Mouse (Mus musculus): ENCODE results near the gene Bcas2.

Bcas2 gene

GRCm38 (mm10) chr3:103171505-103172267 lies at the start of gene Bcas2:
TSS of gene Bcas2 (plus strand) at chr3:103171655.
- peak; percentile 95 to 99 for DNase-seq (ENCODE audit: low spot score in 2 of 2)

DNA sequence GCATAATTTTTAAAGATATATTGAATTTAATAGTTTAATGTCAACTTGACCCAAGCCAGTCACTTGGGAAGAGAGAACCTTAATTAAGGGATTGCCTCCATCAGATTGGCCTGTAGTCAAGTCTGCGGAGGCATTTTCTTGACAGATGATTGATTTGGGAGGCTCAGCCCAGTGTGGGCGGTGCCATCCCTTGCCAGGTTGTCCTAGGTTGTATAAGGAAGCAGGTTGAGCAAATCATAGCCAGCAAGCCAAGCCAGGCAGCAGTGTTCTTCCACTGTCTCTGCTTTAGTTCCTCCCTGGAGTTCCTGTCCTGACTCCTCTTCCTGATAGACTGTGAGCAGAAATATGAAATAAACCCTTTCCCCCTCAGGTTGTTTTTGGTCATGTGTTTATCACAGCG lies 47.8 kb upstream of the Bcas2 start:
- DNase-seq (ENCODE audit: low spot score in 2 of 2): no peak

DNA sequence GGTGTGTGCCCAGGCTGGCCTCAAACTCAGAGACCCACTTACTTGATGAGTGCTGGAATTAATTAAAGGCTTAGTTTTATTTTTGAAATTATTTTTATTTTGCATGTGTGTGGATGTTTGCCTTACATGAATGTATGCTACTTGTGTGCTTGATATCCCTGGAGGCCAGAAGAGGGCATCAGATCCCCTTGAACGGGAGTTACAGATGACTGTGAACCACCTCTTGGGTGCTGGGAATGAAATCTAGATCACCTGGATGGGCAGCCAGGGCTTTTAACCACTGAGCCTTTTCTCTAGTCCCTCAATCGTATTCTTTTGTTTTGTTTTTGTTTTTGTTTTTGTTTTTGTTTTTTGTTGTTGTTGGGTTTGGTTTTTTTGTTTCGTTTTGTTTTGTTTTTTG lies 45.3 kb upstream of the Bcas2 start:
- no peak for DNase-seq (ENCODE audit: low spot score in 2 of 2)

DNA sequence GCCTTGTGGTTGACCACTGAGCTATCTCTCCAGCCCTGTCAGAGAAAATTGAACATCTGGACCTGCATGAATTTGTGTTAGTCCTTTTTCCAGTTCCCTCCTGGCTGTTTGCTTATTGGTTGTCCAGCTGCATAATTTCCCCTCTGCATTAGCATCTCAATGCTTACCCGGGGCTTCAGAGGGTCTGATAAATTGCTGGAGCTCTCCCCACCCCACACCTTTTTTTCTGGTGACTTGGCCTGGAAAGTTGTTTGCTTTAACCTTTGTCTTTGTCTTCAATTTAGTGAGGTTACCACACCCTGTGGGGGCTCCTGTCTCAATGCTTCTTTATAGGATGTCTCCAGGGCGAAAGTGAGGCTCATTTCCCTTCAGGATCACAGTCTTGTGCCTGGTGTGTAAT lies 44.3 kb upstream of the Bcas2 start:
- no peak for DNase-seq (ENCODE audit: low spot score in 2 of 2)

DNA sequence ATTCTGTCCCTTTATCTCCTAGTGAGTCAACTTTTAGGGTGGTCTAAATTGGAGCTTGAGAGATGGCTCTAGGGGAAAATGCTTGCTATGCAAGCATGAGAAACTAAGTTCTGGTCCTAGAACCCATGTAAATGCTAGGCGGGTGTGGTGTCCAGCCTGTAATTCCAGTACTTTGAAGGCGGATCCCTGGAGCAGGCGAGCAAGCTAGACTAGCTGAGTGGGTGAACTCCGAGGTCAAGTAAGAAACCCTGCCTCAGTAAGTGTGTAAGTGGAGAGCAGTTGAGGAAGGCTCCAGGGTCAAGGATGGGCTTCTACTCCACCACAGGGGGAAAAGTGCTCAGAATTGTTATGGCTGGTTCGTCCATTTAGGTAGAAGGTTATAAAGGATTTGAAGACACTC lies 43.7 kb upstream of the Bcas2 start:
- DNase-seq (ENCODE audit: low spot score in 2 of 2): no peak

DNA sequence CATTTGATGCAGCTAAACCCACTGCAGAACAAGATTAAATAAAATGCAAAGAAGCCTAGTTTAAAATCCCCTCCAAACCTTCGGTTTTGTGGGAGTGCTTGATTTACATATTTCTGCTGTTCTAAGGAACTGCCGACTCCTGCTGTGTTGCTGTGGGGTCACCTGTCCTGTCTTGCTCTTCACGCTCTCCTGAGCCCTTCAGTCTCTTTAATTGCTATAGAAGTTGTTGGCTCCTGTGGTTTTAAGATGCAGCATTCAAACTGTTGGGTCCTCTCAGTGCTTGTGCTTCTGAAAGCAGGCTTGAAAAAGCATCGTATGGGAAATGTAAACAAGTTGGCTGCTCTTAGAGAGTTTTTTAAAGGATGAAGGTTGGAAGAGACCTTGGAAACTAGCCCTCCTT lies 43.2 kb upstream of the Bcas2 start:
- DNase-seq (ENCODE audit: low spot score in 2 of 2): no peak

GRCm38 (mm10) chr3:103129367-103130159 lies 41.9 kb upstream of the Bcas2 start:
- no peak for DNase-seq (ENCODE audit: low spot score in 2 of 2)

DNA sequence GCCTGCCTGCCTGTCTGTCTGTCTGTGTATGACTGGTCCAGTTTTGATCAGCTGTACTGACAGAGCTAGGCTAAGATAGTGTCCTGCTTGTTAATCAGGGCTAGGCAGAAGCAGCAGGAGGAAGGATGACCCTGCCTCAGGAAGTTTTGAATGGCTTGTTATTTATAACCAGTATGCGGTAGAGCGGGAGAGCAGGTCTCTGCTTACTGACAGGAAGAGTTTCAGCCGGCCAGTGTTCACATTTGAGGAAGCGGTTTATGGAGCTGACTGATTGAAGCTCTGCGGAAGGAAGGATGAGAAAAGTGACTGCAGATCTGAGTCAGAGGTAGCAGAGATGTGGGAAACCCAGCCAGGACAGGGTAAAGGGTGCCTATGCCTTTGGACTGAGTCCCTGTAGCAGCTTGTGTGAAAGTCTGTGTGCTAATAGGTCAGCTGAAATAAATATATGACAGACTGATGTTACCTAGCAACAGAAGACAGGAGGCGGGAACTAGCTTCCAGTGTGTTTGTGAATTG lies 41.2 kb upstream of the Bcas2 start:
- DNase-seq (ENCODE audit: low spot score in 2 of 2): no peak

- DNase-seq (ENCODE audit: low spot score in 2 of 2): no peak
Measured at GRCm38 (mm10) chr3:103133098-103133497, 38.4 kb upstream of the Bcas2 start.

DNA sequence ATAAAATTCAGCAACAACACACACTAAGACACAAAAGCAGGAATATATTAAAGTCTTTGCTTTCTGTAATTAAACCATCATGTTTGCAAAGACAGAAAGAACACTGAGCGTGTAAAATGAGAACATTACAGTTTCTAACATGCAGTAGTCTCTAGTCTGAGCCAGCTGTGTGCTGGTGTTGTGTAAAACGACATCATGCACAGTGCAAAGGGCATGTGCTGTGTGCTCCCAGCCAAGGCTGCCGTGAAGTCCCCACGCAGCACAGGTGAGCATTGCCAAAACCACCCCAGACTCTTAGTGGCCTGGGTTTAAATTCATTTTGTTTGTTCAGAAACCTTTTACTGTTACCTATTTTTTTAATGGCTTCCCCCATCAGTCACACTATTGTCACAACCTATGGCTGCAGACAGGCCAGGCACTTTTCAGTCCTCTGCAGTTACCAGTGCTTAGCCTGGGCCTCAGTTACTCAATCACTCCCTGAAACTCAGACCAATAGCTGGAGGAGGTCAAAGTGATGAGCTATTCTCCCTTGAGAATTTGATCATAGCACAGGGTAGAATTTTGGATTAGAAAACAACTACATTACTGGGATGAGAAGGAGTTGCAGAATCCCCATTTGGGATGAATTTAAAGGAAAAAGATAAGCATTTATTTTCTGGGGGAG lies 34.9 kb upstream of the Bcas2 start:
- DNase-seq (ENCODE audit: low spot score in 2 of 2): no peak

- no peak for DNase-seq (ENCODE audit: low spot score in 2 of 2)
Measured at GRCm38 (mm10) chr3:103139047-103139446, 32.4 kb upstream of the Bcas2 start.

DNA sequence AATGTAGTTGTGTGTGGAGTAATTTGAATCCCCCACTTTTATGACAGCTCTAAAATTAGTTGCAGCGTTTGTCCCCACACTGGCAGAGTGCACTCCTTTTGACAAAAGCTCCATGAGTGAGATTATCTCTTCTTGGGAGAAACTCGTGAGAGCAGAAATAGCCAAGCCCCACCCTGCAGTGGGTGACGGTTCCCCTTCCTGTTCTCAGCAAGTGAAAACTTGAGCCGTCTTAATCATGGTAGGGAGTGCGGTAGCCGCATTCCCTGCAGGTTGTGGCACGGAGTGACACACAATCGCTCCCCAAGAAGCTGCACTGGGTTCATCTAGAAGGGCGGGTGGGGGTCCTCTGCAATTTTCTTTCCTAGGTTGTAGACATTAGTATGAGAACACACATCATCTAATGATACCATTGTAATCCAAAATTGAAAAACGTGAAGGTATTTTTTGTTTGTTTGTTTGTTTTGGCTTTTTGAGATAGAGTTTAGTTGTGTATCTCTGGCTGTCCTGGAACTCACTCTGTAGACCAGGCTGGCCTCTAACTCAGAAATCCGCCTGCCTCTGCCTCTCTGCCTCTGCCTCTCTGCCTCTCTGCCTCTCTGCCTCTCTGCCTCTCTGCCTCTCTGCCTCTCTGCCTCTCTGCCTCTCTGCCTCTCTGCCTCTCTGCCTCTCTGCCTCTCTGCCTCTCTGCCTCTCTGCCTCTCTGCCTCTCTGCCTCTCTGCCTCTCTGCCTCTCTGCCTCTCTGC lies 31.2 kb upstream of the Bcas2 start:
- DNase-seq (ENCODE audit: low spot score in 2 of 2): peak in 1 of 2 experiments; percentile 18

GRCm38 (mm10) chr3:103141287-103141686 lies 30.2 kb upstream of the Bcas2 start:
- DNase-seq (ENCODE audit: low spot score in 2 of 2): no peak

GRCm38 (mm10) chr3:103142366-103142765 lies 29.1 kb upstream of the Bcas2 start:
- no peak for DNase-seq (ENCODE audit: low spot score in 2 of 2)

DNA sequence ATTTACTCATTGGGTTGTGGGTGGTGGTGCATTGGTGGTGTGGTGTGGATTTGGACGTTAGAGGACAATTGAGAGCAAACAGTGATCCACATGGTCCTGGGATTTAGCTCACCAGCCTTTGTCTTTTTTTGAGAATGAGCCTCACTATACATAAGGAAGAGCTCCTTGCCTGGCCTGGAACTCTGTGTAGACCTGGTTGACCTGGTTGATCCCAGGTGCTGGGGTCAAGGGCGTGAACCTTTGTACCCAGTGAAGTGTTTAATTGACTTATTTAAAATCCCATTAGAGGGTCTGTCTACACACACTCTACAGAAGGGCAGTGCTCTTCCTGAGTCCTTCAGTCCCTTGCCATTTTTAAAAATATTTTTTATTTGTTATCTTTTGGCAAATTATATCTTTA lies 26.1 kb upstream of the Bcas2 start:
- DNase-seq (ENCODE audit: low spot score in 2 of 2): no peak

GRCm38 (mm10) chr3:103145791-103146190 lies 25.7 kb upstream of the Bcas2 start:
- no peak for DNase-seq (ENCODE audit: low spot score in 2 of 2)

DNA sequence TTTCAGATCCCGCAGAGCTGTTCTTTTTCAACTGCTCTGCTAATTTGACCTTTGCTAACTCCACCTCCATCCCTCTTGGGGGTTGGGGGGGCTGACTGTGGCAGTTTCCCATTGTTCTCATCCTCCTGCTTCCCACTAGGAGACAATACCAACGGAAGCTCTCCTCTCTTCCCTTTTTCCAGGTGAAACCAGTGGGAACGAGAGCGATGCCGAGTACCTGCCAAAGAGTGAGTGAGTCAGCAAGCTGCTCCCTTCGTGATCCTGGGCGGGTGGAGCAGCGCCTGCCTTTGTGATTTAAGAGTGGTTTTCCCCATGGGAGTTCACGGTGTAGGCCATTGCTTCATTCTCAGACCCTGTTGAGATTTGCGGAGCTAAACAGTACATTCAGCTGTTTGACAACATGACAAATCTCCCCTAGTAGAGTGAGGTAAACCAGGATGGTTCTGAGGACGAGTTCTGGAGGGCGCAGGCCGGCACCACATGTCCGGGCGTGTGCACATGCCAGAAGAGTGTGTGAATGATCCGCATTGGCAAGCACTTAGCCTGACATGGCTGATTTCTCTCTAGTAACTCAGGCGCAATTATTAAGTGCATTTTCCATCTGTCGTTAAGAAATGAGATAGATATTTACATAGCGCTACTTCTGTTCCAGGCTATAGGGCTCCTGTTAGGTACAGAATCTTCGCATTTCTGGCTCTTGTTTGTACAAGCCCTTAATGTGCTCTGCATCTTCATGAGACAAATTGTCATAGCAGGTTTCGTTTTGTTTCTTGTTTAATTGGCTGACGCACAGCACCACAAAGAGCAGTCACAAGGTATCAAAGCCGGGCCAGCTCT lies 24.9 kb upstream of the Bcas2 start:
- no peak for DNase-seq (ENCODE audit: low spot score in 2 of 2)

GRCm38 (mm10) chr3:103147775-103148174 lies 23.7 kb upstream of the Bcas2 start:
- no peak for DNase-seq (ENCODE audit: low spot score in 2 of 2)

- DNase-seq (ENCODE audit: low spot score in 2 of 2): no peak
Measured at GRCm38 (mm10) chr3:103148941-103149340, 22.5 kb upstream of the Bcas2 start.

GRCm38 (mm10) chr3:103153761-103154160 lies 17.7 kb upstream of the Bcas2 start:
- DNase-seq (ENCODE audit: low spot score in 2 of 2): no peak
